Mouse (Mus musculus): ENCODE measurements around the gene Card10. TPM values are rescaled to one million over a fixed set of nuclear protein-coding genes. Genes with fewer than 3 reads are reported as not detected.
"Not testable (repeated sequence)": the region's sequence is repeated elsewhere in the genome, so short reads cannot be mapped to it uniquely, and the experiment has no call there.

The Card10 gene
- polyA plus RNA-seq (2016; fragmentation: Nextera tagmentation; extraction: Ambion mirVana), result 3.3 and 4.3 TPM in 2 replicates

- H3K27me3 ChIP-seq (replicated peaks; ENCODE audit: low read depth, poor library complexity, severe bottlenecking), result peaks cover 81% of the 10 kb centered on the region
- H3K36me3 ChIP-seq (replicated peaks), result no peaks in the 10 kb centered on the region; the same call in 1 of the 2 replicates
- peak within 1 kb of the TSS; percentile 67 for H3K4me3 ChIP-seq
- DNase-seq (ENCODE audit: low spot score), result peak; percentile 65
- no peaks in the 10 kb centered on the region for H3K9me3 ChIP-seq
- WGBS, result under 1% methylated on average over 70 of the region's 70 CpGs
- H3K4me1 ChIP-seq, result peaks cover 58% of the 10 kb centered on the region
- H3K27ac ChIP-seq (replicated peaks), result peak within 1 kb of the TSS; percentile 73
Observed at GRCm38 (mm10) chr15:78802776-78803391, at the start of gene Card10. TSS of gene Card10 (minus strand) at chr15:78803042.

GRCm38 (mm10) chr15:78851505-78852153 is 48.8 kb upstream of the Card10 start:
- Histone ChIP-seq H3K4me1 (peaks cover 31% of the 10 kb centered on the region), H3K9me3 (no peaks in the 10 kb centered on the region), H3K27me3 (replicated peaks; ENCODE audit: low read depth, poor library complexity, severe bottlenecking) (0 out of 2 replicates have a peak, but pooled peaks cover 8% of the 10 kb centered on the region), H3K36me3 (replicated peaks) (peaks cover 18% of the 10 kb centered on the region), H3K27ac (replicated peaks) (no peak overlapping the region), H3K4me3 (0 out of 2 replicates have a peak overlapping the region, but pooled peaks have one; percentile 17)
- 17% methylated on average over 13 of the region's 13 CpGs for WGBS
- DNase-seq (ENCODE audit: low spot score), result peak; percentile 92

DNA sequence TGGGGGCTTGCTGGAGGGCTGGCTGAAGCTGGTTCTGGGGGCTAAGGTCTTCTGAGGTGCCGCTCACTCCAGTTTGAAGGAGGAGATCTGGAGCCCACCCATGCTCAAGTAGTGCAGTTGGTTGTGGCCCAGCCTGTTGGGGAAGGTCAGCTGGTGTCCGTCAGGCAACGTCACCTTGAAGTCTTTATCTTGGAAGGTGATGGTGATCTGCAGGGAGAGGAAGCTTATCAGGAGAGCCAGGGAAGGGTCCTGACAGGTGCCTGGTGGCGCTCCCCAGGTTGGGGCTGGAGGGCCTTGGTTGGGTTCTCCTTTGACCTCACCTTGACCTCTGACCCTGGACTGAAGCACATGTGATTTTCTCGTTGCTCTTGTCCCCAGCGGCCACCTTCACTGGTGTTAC is 48.1 kb upstream of the Card10 start:
- WGBS, result 72% methylated on average over 6 of the region's 6 CpGs
- no peak overlapping the region for H3K27ac ChIP-seq (replicated peaks)

GRCm38 (mm10) chr15:78850059-78850824 is 47.4 kb upstream of the Card10 start:
- H3K4me3 ChIP-seq, result no peak overlapping the region
- H3K27me3 ChIP-seq (replicated peaks; ENCODE audit: low read depth, poor library complexity, severe bottlenecking), result 0 out of 2 replicates have a peak, but pooled peaks cover 5% of the 10 kb centered on the region
- H3K27ac ChIP-seq (replicated peaks), result peak overlapping the region; percentile 1; the same call in 1 of the 2 replicates
- peaks cover 18% of the 10 kb centered on the region for H3K36me3 ChIP-seq (replicated peaks)
- no peaks in the 10 kb centered on the region for H3K9me3 ChIP-seq
- WGBS, result 67% methylated on average over 15 of the region's 15 CpGs
- peaks cover 43% of the 10 kb centered on the region for H3K4me1 ChIP-seq
- no peak for DNase-seq (ENCODE audit: low spot score)

More for the DNA sequence above, 48.1 kb upstream of the Card10 start:
- Histone ChIP-seq H3K27me3 (replicated peaks; ENCODE audit: low read depth, poor library complexity, severe bottlenecking) (0 out of 2 replicates have a peak, but pooled peaks cover 8% of the 10 kb centered on the region), H3K4me3 (no peak overlapping the region), H3K9me3 (no peaks in the 10 kb centered on the region), H3K4me1 (peaks cover 36% of the 10 kb centered on the region), H3K36me3 (replicated peaks) (peaks cover 18% of the 10 kb centered on the region)
- DNase-seq (ENCODE audit: low spot score), result no peak

DNA sequence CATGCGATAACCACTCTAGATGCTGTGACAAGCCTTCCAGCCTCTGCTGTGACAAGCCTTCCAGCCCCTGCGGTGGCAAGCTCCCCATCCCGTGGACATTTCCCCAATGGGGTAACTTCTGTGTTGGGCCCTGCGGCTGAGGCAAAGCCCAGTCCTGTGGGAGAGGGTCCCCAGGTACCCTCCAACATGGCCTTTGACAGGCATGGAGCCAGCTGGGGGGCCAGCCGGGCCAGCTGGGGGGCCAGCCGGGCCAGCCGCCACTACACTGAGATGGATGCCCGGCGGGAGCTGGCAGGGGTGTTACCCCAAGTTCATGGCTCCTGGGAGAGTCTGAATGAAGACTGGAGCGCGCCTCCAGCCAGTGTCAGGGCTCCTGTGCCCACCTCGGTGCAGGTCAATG is 46.6 kb upstream of the Card10 start:
- DNase-seq (ENCODE audit: low spot score), result no peak
- Histone ChIP-seq H3K9me3 (no peaks in the 10 kb centered on the region), H3K27me3 (replicated peaks; ENCODE audit: low read depth, poor library complexity, severe bottlenecking) (peaks cover 6% of the 10 kb centered on the region), H3K4me1 (peaks cover 50% of the 10 kb centered on the region), H3K27ac (replicated peaks) (0 out of 2 replicates have a peak overlapping the region, but pooled peaks have one; percentile 10), H3K4me3 (0 out of 2 replicates have a peak overlapping the region, but pooled peaks have one; percentile 8), H3K36me3 (replicated peaks) (peaks cover 18% of the 10 kb centered on the region)
- WGBS, result 86% methylated on average over 12 of the region's 12 CpGs

- Histone ChIP-seq H3K4me3 (no peak overlapping the region), H3K4me1 (peaks cover 61% of the 10 kb centered on the region)
- peak; percentile 85 for DNase-seq (ENCODE audit: low spot score)
Observed at GRCm38 (mm10) chr15:78848467-78848866, 45.6 kb upstream of the Card10 start.

DNA sequence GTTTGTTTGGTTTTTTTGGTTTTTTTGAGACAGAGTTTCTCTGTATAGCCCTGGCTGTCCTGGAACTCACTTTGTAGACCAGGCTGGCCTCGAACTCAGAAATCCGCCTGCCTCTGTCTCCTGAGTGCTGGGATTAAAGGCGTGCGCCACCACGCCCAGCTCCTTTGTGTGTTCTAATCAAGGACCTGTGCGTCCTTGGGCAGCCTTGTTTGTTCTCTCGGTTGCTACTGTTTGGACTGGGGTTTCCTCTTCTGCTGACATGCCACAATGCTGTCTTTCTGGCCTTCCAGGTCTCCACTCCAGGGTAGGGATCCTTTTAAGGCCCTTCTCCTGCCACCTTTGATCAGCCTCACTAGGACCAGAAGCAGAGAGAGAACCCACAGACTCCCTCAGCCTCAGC is 44.0 kb upstream of the Card10 start:
- 89% methylated on average over 7 of the region's 7 CpGs for WGBS
- not testable (repeated sequence) for DNase-seq (ENCODE audit: low spot score); H3K9me3 ChIP-seq; H3K27ac ChIP-seq (replicated peaks); H3K4me3 ChIP-seq
- H3K4me1 ChIP-seq, result peaks cover 75% of the 10 kb centered on the region
- H3K27me3 ChIP-seq (replicated peaks; ENCODE audit: low read depth, poor library complexity, severe bottlenecking), result peaks cover 28% of the 10 kb centered on the region
- H3K36me3 ChIP-seq (replicated peaks), result peaks cover 18% of the 10 kb centered on the region

More at GRCm38 (mm10) chr15:78848467-78848866, 45.6 kb upstream of the Card10 start:
- Histone ChIP-seq H3K9me3 (no peaks in the 10 kb centered on the region), H3K36me3 (replicated peaks) (peaks cover 18% of the 10 kb centered on the region), H3K27ac (replicated peaks) (no peak overlapping the region), H3K27me3 (replicated peaks; ENCODE audit: low read depth, poor library complexity, severe bottlenecking) (peaks cover 17% of the 10 kb centered on the region)
- WGBS, result 33% methylated on average over 5 of the region's 5 CpGs

GRCm38 (mm10) chr15:78846352-78846751 is 43.5 kb upstream of the Card10 start:
- no peak for DNase-seq (ENCODE audit: low spot score)
- Histone ChIP-seq H3K9me3 (no peaks in the 10 kb centered on the region), H3K36me3 (replicated peaks) (peaks cover 18% of the 10 kb centered on the region), H3K4me1 (peaks cover 75% of the 10 kb centered on the region), H3K4me3 (no peak overlapping the region), H3K27ac (replicated peaks) (0 out of 2 replicates have a peak overlapping the region, but pooled peaks have one; percentile 26), H3K27me3 (replicated peaks; ENCODE audit: low read depth, poor library complexity, severe bottlenecking) (peaks cover 32% of the 10 kb centered on the region)
- WGBS, result 78% methylated on average over 8 of the region's 8 CpGs

DNA sequence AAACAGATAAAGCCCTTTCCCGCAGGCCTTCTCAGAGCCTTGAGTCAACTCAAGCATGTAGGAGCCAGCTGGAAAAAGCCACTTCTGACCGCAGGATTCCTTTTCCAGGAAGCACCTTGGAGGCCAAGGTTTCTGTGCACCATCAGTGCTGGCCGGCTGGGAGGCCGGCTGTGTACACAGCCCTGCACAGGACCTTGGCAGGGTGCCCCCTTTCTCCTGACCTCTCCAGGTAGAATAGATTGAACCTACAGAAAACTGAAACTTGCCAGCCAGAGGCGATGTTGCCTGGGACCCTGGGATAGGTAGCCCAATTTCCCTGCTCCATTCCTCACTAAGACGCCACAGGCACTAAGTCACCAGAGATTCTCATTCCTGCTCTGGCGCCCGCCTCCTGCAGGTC is 43.0 kb upstream of the Card10 start:
- Histone ChIP-seq H3K4me1 (peaks cover 75% of the 10 kb centered on the region), H3K4me3 (no peak overlapping the region), H3K27me3 (replicated peaks; ENCODE audit: low read depth, poor library complexity, severe bottlenecking) (peaks cover 37% of the 10 kb centered on the region), H3K36me3 (replicated peaks) (peaks cover 18% of the 10 kb centered on the region), H3K9me3 (no peaks in the 10 kb centered on the region), H3K27ac (replicated peaks) (peak overlapping the region; percentile 26)
- no peak for DNase-seq (ENCODE audit: low spot score)
- WGBS, result 84% methylated on average over 8 of the region's 8 CpGs

GRCm38 (mm10) chr15:78845321-78845720 is 42.5 kb upstream of the Card10 start:
- Histone ChIP-seq H3K4me3 (no peak overlapping the region), H3K9me3 (no peaks in the 10 kb centered on the region), H3K27me3 (replicated peaks; ENCODE audit: low read depth, poor library complexity, severe bottlenecking) (peaks cover 39% of the 10 kb centered on the region), H3K4me1 (peaks cover 75% of the 10 kb centered on the region), H3K27ac (replicated peaks) (peak overlapping the region; percentile 26), H3K36me3 (replicated peaks) (peaks cover 18% of the 10 kb centered on the region)
- WGBS, result 70% methylated on average over 11 of the region's 11 CpGs
- DNase-seq (ENCODE audit: low spot score), result peak; percentile 13

DNA sequence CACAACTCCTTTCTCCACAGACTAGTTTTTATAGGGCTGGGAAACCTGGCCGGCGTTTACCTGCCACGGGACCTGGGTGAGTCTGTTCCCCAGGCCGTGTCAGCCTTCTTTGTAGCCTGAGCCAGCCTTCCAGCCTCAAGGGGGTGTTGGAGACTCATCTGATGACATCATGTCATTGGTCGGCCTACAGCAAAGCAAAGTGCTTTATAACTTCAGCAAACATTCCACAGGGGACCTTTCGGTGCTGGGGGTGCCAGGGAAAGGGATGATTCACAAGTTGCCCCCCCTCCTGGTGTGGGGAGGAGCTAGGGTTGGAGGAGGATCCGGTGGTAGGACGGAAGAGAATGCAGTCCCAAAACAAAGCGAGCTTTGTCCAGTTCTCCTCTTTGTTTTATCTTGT is 41.9 kb upstream of the Card10 start:
- peak overlapping the region; percentile 71; the same call in 1 of the 2 replicates for H3K4me3 ChIP-seq

More for the DNA sequence above, 41.9 kb upstream of the Card10 start:
- Histone ChIP-seq H3K36me3 (replicated peaks) (peaks cover 17% of the 10 kb centered on the region), H3K27ac (replicated peaks) (peak overlapping the region; percentile 90; the same call in 1 of the 2 replicates), H3K9me3 (no peaks in the 10 kb centered on the region), H3K4me1 (peaks cover 75% of the 10 kb centered on the region), H3K27me3 (replicated peaks; ENCODE audit: low read depth, poor library complexity, severe bottlenecking) (peaks cover 39% of the 10 kb centered on the region)
- peak; percentile 40 for DNase-seq (ENCODE audit: low spot score)
- 31% methylated on average over 9 of the region's 9 CpGs for WGBS
